Mouse (Mus musculus) layer of hippocampus, adult 11-12 months (tissue): ENCODE data around the gene Akap7.
"Not testable (repeated sequence)": the region's sequence is repeated elsewhere in the genome, so short reads cannot be mapped to it uniquely, and the experiment has no call there.

Source experiments
- DNase-seq: peaks from one replicate; pipeline ENCODE4 v3.0.0; 2022; ENCODE audit warnings: low spot score

Gene Akap7

GRCm38 (mm10) chr10:25191166-25191565, 116.5 kb downstream of the Akap7 start:
- no peak for DNase-seq

DNA sequence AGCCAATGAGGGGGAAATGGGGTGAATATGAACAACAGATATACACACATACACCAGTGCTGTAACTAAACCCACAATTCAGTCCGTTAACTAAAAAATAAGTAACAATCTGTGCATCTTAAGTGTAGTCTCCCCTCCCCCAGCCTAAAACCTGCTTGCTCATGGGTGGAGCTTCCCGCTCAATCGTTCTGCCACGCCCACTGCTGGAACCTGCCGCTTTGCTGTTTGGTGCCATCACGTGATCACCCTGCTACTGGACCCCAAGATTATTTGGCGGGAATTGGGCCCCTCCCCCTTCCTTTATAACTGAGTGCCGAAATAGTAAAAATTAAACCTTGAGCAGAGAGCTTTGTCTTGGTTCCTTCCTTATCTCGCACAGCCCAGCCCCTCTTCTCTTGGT, 121.4 kb downstream of the Akap7 start:
- DNase-seq, result not testable (repeated sequence)

DNA sequence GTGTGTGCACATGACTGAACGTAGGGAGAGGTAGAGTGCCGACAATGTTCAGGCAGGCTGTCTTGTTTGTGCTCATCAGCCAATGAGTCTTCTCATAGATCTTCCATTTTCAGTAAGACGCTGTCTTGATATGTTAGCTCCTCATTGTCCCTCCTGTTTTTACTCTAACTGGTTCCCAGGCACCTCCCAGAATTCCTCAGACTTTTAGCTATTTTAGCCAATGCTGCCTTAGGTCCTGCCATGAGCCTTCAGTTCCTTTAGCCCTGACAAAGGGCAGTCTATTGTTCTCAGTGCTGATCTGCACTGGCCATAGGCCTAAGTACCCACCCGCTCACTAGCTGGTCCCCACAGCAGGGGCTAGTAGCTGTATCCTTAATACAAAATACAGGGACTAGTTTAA, 122.0 kb downstream of the Akap7 start:
- no peak for DNase-seq

DNA sequence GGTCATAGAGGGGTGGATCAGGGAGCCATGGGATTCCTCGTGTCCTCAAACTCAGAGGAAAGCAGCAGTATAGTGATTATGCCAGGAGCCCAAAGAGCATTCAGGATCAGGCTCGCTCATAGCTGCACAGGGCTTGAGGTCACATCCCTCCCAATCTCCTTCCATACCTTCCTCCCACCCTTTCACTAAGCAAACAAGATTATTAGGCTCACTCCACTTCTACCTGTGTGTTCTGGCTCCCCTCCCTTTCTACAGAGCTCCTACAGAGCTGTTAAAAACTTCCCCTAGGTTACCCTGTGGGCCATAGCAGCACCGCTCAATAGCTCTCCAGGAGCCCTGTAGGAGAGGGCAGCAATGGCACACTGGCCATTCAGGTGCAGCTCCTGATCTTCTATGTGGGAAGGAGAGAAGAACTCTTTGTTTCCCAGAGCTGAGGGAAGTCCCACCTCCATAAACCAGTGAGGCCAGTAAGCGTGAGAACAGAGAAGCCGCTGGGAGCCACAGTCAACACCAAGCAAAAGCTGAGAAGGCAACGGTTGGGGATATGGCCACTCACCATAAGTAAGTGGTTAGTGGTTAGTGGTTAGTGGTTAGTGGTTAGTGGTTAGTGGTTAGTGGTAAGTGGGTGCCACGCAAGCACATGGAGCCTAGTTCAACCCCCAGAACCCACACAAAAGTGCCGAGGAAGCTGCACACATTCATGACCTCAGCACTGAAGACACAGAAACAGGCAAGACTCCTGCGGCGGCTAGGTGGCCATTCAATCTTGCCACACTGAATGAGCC, 122.7 kb downstream of the Akap7 start:
- no peak for DNase-seq

GRCm38 (mm10) chr10:25183271-25183670, 124.4 kb downstream of the Akap7 start:
- DNase-seq, result no peak

GRCm38 (mm10) chr10:25179030-25179429, 128.6 kb downstream of the Akap7 start:
- no peak for DNase-seq

DNA sequence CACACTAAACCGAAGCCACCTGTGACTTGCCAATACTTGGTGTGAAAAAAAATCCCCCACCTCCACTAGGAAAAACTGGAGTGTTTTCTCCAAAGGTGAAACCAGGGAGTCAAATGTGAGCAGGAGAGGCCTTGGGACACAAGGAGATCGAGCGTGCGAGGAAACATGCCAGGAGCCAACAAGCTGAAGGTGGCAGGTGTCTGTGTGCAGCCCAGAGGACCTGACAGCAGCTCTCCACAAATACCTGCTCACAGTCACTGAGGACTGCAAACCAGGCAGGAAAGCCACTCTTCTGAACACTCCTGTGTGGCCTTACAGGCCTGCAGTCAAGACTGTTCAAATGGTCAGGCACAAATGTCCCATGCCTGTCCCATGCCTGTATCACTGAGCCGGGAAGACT, 130.4 kb downstream of the Akap7 start:
- no peak for DNase-seq

GRCm38 (mm10) chr10:25174872-25175271, 132.8 kb downstream of the Akap7 start:
- no peak for DNase-seq

GRCm38 (mm10) chr10:25167365-25168194, 140.1 kb downstream of the Akap7 start:
- no peak for DNase-seq

DNA sequence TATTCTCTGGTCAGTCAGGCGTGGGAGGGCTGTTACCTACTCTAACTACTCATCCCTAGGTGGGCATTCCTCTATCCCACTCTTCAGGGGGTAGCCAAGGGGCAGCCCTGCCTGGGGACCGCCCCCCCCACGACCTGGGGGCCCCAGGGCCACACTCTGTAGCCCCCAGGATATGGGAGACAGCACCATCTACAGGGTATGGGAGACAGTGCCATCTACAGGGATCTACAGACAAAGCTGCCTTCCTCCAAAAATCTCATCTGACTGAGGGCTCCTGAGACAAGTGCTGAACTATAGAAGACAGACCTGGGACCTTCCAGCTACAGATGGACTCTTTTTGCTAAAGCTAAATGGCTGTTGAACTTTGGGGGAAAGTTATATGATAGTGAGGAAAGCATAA, 144.2 kb downstream of the Akap7 start:
- not testable (repeated sequence) for DNase-seq

- no peak for DNase-seq
Observed at GRCm38 (mm10) chr10:25161701-25162100, 146.0 kb downstream of the Akap7 start.

- DNase-seq, result no peak
Observed at GRCm38 (mm10) chr10:25158651-25159050, 149.0 kb downstream of the Akap7 start.

DNA sequence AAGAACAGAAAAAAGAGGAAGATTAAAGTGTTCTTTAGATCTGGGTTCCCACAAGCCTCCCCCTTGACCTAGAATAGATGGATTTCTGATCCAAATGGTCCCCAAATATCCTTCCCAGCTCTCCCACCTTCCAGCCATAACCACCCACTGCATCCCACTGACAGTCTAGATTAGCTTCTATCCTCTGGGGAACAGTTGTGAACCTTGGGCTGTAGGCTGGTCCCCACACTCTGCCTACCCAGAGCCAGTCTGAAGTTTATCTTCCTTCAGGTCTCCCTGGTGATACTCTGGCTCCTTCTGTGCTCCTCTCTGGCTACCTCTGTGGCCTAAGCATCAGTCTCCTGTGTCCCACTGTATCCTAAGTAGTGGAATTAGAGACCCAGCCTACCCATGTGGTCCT, 150.3 kb downstream of the Akap7 start:
- no peak for DNase-seq

GRCm38 (mm10) chr10:25154225-25154624, 153.4 kb downstream of the Akap7 start:
- no peak for DNase-seq

GRCm38 (mm10) chr10:25151172-25151800, 156.4 kb downstream of the Akap7 start:
- peak; percentile 56 for DNase-seq

GRCm38 (mm10) chr10:25145851-25146250, 161.8 kb downstream of the Akap7 start:
- peak; percentile 45 for DNase-seq

DNA sequence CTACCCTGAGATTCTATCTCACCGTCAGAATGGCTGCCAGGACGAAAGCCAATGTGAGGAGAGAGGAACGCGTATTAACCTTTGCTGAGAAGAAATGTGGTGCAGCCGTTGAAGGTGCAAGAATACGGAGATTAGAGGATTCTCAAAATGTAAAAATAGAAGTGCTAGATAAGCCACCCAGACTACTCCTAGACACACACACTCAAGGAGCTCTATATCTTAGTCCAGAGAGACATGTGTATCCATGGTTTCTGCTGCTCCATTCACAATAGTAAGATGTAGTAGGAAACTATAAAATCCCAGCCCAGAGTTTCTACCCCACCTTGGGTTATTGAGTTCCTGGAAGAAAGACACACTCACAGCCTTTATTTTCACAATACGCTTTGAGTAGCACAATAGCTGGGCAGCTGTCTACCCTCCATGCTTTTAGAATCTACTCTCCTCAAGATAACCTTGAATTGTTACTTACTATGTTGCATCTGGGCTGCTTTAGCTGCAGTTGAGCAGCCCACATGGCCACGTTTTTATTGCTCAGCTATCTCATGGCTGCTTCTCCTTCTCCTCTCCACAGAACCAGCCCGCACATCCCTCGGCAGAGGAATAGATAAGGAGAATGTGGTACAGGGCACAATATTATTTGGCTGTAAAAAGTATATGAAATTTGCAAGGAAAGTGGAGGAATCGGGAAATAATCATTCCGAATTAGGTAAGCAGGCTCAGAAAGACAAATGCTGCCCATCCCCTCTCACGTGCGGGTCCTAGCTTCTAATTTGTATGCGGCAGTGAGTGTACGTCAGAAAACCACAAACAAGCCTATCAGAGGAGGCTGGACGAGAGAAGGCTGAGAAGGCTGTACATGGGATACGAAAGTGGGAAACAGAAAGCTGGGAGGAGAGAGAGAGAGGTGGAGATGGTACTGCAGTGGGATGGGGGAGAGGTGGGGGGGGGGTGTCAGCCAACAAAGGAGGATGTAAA, 162.6 kb downstream of the Akap7 start:
- peak; percentile 24 for DNase-seq

GRCm38 (mm10) chr10:25141781-25142180, 165.9 kb downstream of the Akap7 start:
- DNase-seq, result no peak

DNA sequence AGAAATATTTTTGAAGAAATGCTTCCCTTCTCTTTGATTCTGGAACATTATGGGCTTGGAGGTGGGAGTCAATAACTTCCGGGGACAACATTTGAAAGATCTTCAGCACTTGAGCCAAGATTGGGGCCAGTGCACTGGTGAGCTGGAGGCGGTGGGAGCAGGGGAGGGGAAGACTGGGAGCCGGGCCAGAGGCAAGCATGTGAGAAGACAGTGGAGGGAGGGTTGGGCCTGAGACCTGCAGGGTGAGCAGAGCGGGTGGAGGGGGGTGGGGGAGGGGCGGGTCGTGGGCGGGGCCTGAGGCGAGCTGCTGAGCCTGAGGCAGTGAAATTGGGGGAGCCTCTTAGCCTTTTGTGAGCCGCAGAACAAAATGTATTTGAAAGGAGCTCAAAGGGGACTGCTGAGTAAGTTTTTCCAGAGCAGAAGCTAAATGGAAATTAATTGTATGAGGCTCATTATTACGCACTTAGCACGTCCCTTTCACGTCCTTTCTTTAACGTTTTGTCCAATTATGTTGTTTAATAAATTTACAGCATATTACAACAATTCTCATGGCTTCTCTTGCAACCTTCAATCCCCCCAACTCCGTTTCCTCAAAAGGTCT, 167.4 kb downstream of the Akap7 start:
- peak; percentile 30 for DNase-seq

DNA sequence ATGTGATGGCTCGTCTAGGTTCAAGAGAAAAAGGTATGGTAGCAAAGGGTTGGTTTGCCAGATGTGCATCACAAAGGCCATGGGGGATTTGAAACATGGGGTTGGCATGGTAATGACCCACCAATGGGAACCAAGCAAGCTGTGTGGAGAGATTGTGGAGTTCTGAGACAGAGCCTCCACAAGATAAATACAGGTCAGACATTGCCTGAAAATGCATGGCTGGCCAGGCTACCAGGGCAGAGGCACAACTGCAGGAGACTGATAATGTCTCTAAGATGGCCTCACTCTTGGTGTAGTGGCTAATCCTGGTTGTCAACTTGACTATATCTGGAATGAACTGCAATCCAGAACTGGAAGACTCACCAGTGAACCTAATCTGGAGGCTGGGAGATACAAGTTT, 174.1 kb downstream of the Akap7 start:
- no peak for DNase-seq

- no peak for DNase-seq
Observed at GRCm38 (mm10) chr10:25128455-25128863, 179.2 kb downstream of the Akap7 start.
